In genomic region chr4:132048995-132049404, GRCm38 (mm10) we compare ENCODE assay signal across 8 mouse cellular contexts. TPM values are rescaled to one million over a fixed set of nuclear protein-coding genes. Genes with fewer than 3 reads are reported as not detected.
DNase-seq lines count a peak whose midpoint lies in the region; ATAC-seq and TF ChIP-seq lines count a peak whose summit lies in the region.

No protein-coding gene starts in this region.

- in situ Hi-C loops in ES-E14 (cut with MboI; ENCODE audit: low sequenced_read_pairs in 2 of 2, unreplicated experiment in 2 of 2) = no loop called here

- H3K36me3 ChIP-seq in ES-E14 (ENCODE audit: control insufficient read depth, insufficient read depth, low read length, poor library complexity, severe bottlenecking) = no peaks in the 10 kb centered on the region
- H3K36me3 ChIP-seq in forebrain, embryonic 15.5 days = no peaks in the 10 kb centered on the region
- peaks cover 8% of the 10 kb centered on the region for H3K36me3 ChIP-seq in liver, embryonic 16.5 days (ENCODE audit: control insufficient read depth, insufficient read depth)
- H3K36me3 ChIP-seq in neural tube, embryonic 13.5 days = no peaks in the 10 kb centered on the region

- ATAC-seq in forebrain, embryonic 15.5 days (replicated peaks) = peak; percentile 99
- ATAC-seq in liver, embryonic 16.5 days (ENCODE audit: low read depth) = peak; percentile 94
- peak; percentile 98 for ATAC-seq in neural tube, embryonic 13.5 days (ENCODE audit: low read depth)

- H3K4me1 ChIP-seq in ES-E14 (ENCODE audit: control insufficient read depth in 2 of 2, insufficient read depth in 2 of 2, low read length in 2 of 2, poor library complexity in 1 of 2) = no peaks in the 10 kb centered on the region
- peaks cover 29% of the 10 kb centered on the region for H3K4me1 ChIP-seq in forebrain, embryonic 15.5 days
- H3K4me1 ChIP-seq in liver, embryonic 16.5 days (ENCODE audit: control insufficient read depth, low read depth, low read length) = peaks cover 43% of the 10 kb centered on the region
- H3K4me1 ChIP-seq in neural tube, embryonic 13.5 days (replicated peaks) = peaks cover 59% of the 10 kb centered on the region

- intact Hi-C loops in heart, postnatal 14 days (cut with DNase I) = no loop called here

- WGBS in forebrain, embryonic 15.5 days = under 1% methylated on average over 30 of the region's 46 CpGs
- WGBS in large intestine, adult 2 months = 0% methylated on average over 20 of the region's 46 CpGs
- WGBS in liver, embryonic 16.5 days (ENCODE audit: insufficient replicate concordance) = 0% methylated on average over 19 of the region's 46 CpGs
- WGBS in neural tube, embryonic 13.5 days = 0% methylated on average over 25 of the region's 46 CpGs

- H3K27me3 ChIP-seq in forebrain, embryonic 15.5 days = peaks cover 11% of the 10 kb centered on the region; the same call in 1 of the 2 replicates
- H3K27me3 ChIP-seq in liver, embryonic 16.5 days (ENCODE audit: control insufficient read depth, insufficient read depth, low read depth, low read length) = no peaks in the 10 kb centered on the region
- H3K27me3 ChIP-seq in neural tube, embryonic 13.5 days = no peaks in the 10 kb centered on the region

- H3K9ac ChIP-seq in ES-E14 (ENCODE audit: insufficient read depth, low read depth, low read length, poor library complexity, severe bottlenecking) = peak overlapping the region; percentile 84
- peak overlapping the region; percentile 95 for H3K9ac ChIP-seq in forebrain, embryonic 15.5 days (replicated peaks)
- peak overlapping the region; percentile 81 for H3K9ac ChIP-seq in liver, embryonic 16.5 days (ENCODE audit: low read depth, low read length)
- peak overlapping the region; percentile 99 for H3K9ac ChIP-seq in neural tube, embryonic 13.5 days

- peak overlapping the region; percentile 75 for H3K4me2 ChIP-seq in forebrain, embryonic 15.5 days (replicated peaks)
- H3K4me2 ChIP-seq in liver, embryonic 16.5 days (ENCODE audit: low read depth, low read length) = peak overlapping the region; percentile 99
- H3K4me2 ChIP-seq in neural tube, embryonic 13.5 days = peak overlapping the region; percentile 74

- H3K9me3 ChIP-seq in ES-E14 (ENCODE audit: control insufficient read depth, insufficient read depth, low read depth, low read length) = no peaks in the 10 kb centered on the region
- H3K9me3 ChIP-seq in forebrain, embryonic 15.5 days = no peaks in the 10 kb centered on the region
- H3K9me3 ChIP-seq in liver, embryonic 16.5 days (replicated peaks; ENCODE audit: control insufficient read depth, low read length) = no peaks in the 10 kb centered on the region
- H3K9me3 ChIP-seq in neural tube, embryonic 13.5 days = no peaks in the 10 kb centered on the region

- H3K27ac ChIP-seq in ES-E14 (ENCODE audit: insufficient read depth, low read depth, low read length, poor library complexity, severe bottlenecking) = no peak overlapping the region
- H3K27ac ChIP-seq in forebrain, embryonic 15.5 days (replicated peaks) = peak overlapping the region; percentile 93
- no peak overlapping the region for H3K27ac ChIP-seq in liver, embryonic 16.5 days (ENCODE audit: low read length)
- H3K27ac ChIP-seq in neural tube, embryonic 13.5 days (replicated peaks) = peak overlapping the region; percentile 99

- peak overlapping the region; percentile 81 to 87 for H3K4me3 ChIP-seq in ES-E14 (ENCODE audit: insufficient read depth in 1 of 2, low read depth in 1 of 2, low read length in 2 of 2, poor library complexity in 1 of 2, severe bottlenecking in 1 of 2)
- peak overlapping the region; percentile 68 for H3K4me3 ChIP-seq in forebrain, embryonic 15.5 days
- H3K4me3 ChIP-seq in liver, embryonic 16.5 days (ENCODE audit: low read depth, low read length) = peak overlapping the region; percentile 72
- peak overlapping the region; percentile 99 for H3K4me3 ChIP-seq in neural tube, embryonic 13.5 days

- peak; percentile 90 for DNase-seq in ES-E14 (ENCODE audit: low read depth, low spot score)
- peak; percentile 95 for DNase-seq in cerebellum, adult 11-12 months
- peak; percentile 87 to 90 for DNase-seq in heart, postnatal 14 days
- DNase-seq in large intestine, adult 2 months (ENCODE audit: low read depth, low spot score) = peak; percentile 38
- DNase-seq in telencephalon, adult 2 months (ENCODE audit: low read depth, low spot score) = peak; percentile 78

TF ChIP-seq in ES-E14, 5 proteins besides CTCF, POLR2A, EP300 and RAD21:
- TF ChIP-seq HCFC1 (IDR thresholded peaks at IDR 0.05; ENCODE audit: borderline replicate concordance, insufficient read depth, low read length) (no peak), ZC3H11A (IDR thresholded peaks at IDR 0.05; ENCODE audit: borderline replicate concordance, low read depth, low read length) (no peak), MAFK (IDR thresholded peaks at IDR 0.05; ENCODE audit: insufficient read depth, low read depth, low read length) (no peak), CHD2 (IDR thresholded peaks at IDR 0.05; ENCODE audit: low read depth, low read length) (no peak), ZNF384 (IDR thresholded peaks at IDR 0.05; ENCODE audit: low read depth, low read length) (no peak)

RNA-seq across cellular contexts. Expression of gene Gm10300, which starts 25.5 kb away (rescaled TPM):
- 0.11 TPM in 1 of 2 replicates, not detected in the other for total RNA-seq in ES-E14 (2012; rRNA removed)
- polyA plus RNA-seq in forebrain, embryonic 15.5 days (2015; fragmentation: Nextera tagmentation; extraction: Ambion mirVana) = 0.08 TPM in 1 of 2 replicates, not detected in the other
- total RNA-seq in heart, postnatal 14 days (2021) = under 1 TPM; 0.15 to 0.19 TPM
- polyA plus RNA-seq in large intestine, adult 2 months (2012; rRNA removed) = 0.04 and 0.12 TPM in 2 replicates
- 0.33 and 0.46 TPM in 2 replicates for polyA plus RNA-seq in liver, embryonic 16.5 days (2015; fragmentation: Nextera tagmentation; extraction: Ambion mirVana)
- 0.20 TPM in 1 of 2 replicates, not detected in the other for polyA plus RNA-seq in neural tube, embryonic 13.5 days (2015; fragmentation: Nextera tagmentation; extraction: Ambion mirVana)

RNA-seq across cellular contexts. Expression of gene Epb41, which starts 26.1 kb away (rescaled TPM):
- total RNA-seq in ES-E14 (2012; rRNA removed) = 16.3 and 19.5 TPM in 2 replicates
- polyA plus RNA-seq in forebrain, embryonic 15.5 days (2015; fragmentation: Nextera tagmentation; extraction: Ambion mirVana) = 73.3 and 73.7 TPM in 2 replicates
- 100 to 1,000 TPM; 216 to 281 TPM for total RNA-seq in heart, postnatal 14 days (2021)
- polyA plus RNA-seq in large intestine, adult 2 months (2012; rRNA removed) = 21.6 and 26.1 TPM in 2 replicates
- 196 and 232 TPM in 2 replicates for polyA plus RNA-seq in liver, embryonic 16.5 days (2015; fragmentation: Nextera tagmentation; extraction: Ambion mirVana)
- 95.5 and 113 TPM in 2 replicates for polyA plus RNA-seq in neural tube, embryonic 13.5 days (2015; fragmentation: Nextera tagmentation; extraction: Ambion mirVana)

Comparison
In these comparisons a context has a peak if more than half of its experiments do, and no peak if none do; other contexts are left out.
1. DNase-seq: peak in every context shown above with its lines; median percentile 95 in cerebellum, adult 11-12 months; 90 in ES-E14; 88 in heart, postnatal 14 days; 78 in telencephalon, adult 2 months; 38 in large intestine, adult 2 months.
2. H3K27ac ChIP-seq: peak in forebrain, embryonic 15.5 days (single experiment) and neural tube, embryonic 13.5 days (single experiment); none in ES-E14 (single experiment) and liver, embryonic 16.5 days (single experiment).
3. Peak in every context shown above with its lines, with median percentiles within 50 percentile points of each other: H3K4me3 ChIP-seq, H3K9ac ChIP-seq, ATAC-seq and H3K4me2 ChIP-seq.